Mouse (Mus musculus): Measurements from ENCODE around the gene Anapc15.
"Not testable (repeated sequence)": the region's sequence is repeated elsewhere in the genome, so short reads cannot be mapped to it uniquely, and the experiment has no call there.

The Anapc15 gene

GRCm38 (mm10) chr7:101896104-101897066 lies 32.9 kb downstream of the Anapc15 start:
- peak; percentile 98 for DNase-seq (ENCODE audit: low spot score)

- DNase-seq (ENCODE audit: low spot score) = no peak
These were observed 37.0 kb downstream of the Anapc15 start for GRCm38 (mm10) chr7:101900331-101901097.

GRCm38 (mm10) chr7:101901969-101902368 lies 38.5 kb downstream of the Anapc15 start:
- DNase-seq (ENCODE audit: low spot score) = no peak

- no peak for DNase-seq (ENCODE audit: low spot score)
These were observed 39.3 kb downstream of the Anapc15 start for GRCm38 (mm10) chr7:101902846-101903245.

- DNase-seq (ENCODE audit: low spot score) = peak; percentile 99
These were observed 42.2 kb downstream of the Anapc15 start, which contains the start of gene Lamtor1 for GRCm38 (mm10) chr7:101905561-101906286. Lamtor1 (plus strand) TSS chr7:101905904.

GRCm38 (mm10) chr7:101906287-101906681 lies 42.8 kb downstream of the Anapc15 start, which contains the start of gene Tomt:
Tomt (minus strand) TSS chr7:101906359.
- no peak for DNase-seq (ENCODE audit: low spot score)

GRCm38 (mm10) chr7:101906696-101907095 lies 43.2 kb downstream of the Anapc15 start:
- DNase-seq (ENCODE audit: low spot score) = no peak

- no peak for DNase-seq (ENCODE audit: low spot score)
These were observed 44.9 kb downstream of the Anapc15 start for GRCm38 (mm10) chr7:101908367-101908766.

- DNase-seq (ENCODE audit: low spot score) = no peak
These were observed 46.6 kb downstream of the Anapc15 start for GRCm38 (mm10) chr7:101910138-101910537.

GRCm38 (mm10) chr7:101911982-101912381 lies 48.5 kb downstream of the Anapc15 start:
- DNase-seq (ENCODE audit: low spot score) = no peak

- DNase-seq (ENCODE audit: low spot score) = no peak
These were observed 54.6 kb downstream of the Anapc15 start for GRCm38 (mm10) chr7:101918071-101918470.

- not testable (repeated sequence) for DNase-seq (ENCODE audit: low spot score)
These were observed 62.4 kb downstream of the Anapc15 start for GRCm38 (mm10) chr7:101925892-101926291.

- DNase-seq (ENCODE audit: low spot score) = no peak
These were observed 64.6 kb downstream of the Anapc15 start for GRCm38 (mm10) chr7:101928093-101928492.

- DNase-seq (ENCODE audit: low spot score) = no peak
These were observed 69.0 kb downstream of the Anapc15 start for GRCm38 (mm10) chr7:101932551-101932950.

GRCm38 (mm10) chr7:101933300-101933699 lies 69.8 kb downstream of the Anapc15 start:
- no peak for DNase-seq (ENCODE audit: low spot score)

GRCm38 (mm10) chr7:101933751-101934240 lies 70.3 kb downstream of the Anapc15 start, which contains the start of the genes Lrrc51 and Numa1:
Lrrc51 (minus strand) TSS chr7:101933895.
Numa1 (plus strand) TSS chr7:101934111.
- DNase-seq (ENCODE audit: low spot score) = peak; percentile 97

- DNase-seq (ENCODE audit: low spot score) = no peak
These were observed 72.4 kb downstream of the Anapc15 start for GRCm38 (mm10) chr7:101935957-101936356.

- DNase-seq (ENCODE audit: low spot score) = no peak
These were observed 73.5 kb downstream of the Anapc15 start for GRCm38 (mm10) chr7:101936996-101937395.

GRCm38 (mm10) chr7:101937569-101937968 lies 74.1 kb downstream of the Anapc15 start:
- no peak for DNase-seq (ENCODE audit: low spot score)

GRCm38 (mm10) chr7:101938348-101938747 lies 74.8 kb downstream of the Anapc15 start:
- no peak for DNase-seq (ENCODE audit: low spot score)

- no peak for DNase-seq (ENCODE audit: low spot score)
These were observed 76.2 kb downstream of the Anapc15 start for GRCm38 (mm10) chr7:101939758-101940157.

- DNase-seq (ENCODE audit: low spot score) = not testable (repeated sequence)
These were observed 85.5 kb downstream of the Anapc15 start for GRCm38 (mm10) chr7:101949008-101949407.
